Mouse (Mus musculus): ENCODE results near the gene Cdc42ep5. TPM values are rescaled to one million over a fixed set of nuclear protein-coding genes. Genes with fewer than 3 reads are reported as not detected.

The Cdc42ep5 gene
- polyA plus RNA-seq, 1 experiment from 2014 or later: 17.7 TPM

- WGBS: 49% methylated on average over 11 of the region's 11 CpGs
- ATAC-seq (ENCODE audit: low FRiP score, low read depth): no peak
- Histone ChIP-seq H3K9me3 (no peaks in the 10 kb centered on the region), H3K4me3 (peak overlapping the region; percentile 17), H3K4me1 (peaks cover 65% of the 10 kb centered on the region), H3K27me3 (no peaks in the 10 kb centered on the region), H3K36me3 (peaks cover 19% of the 10 kb centered on the region), H3K27ac (replicated peaks) (peak overlapping the region; percentile 96), H3K9ac (replicated peaks) (peak overlapping the region; percentile 80), H3K4me2 (replicated peaks) (peak overlapping the region; percentile 70)
Measured at GRCm38 (mm10) chr7:4122076-4122768, 42.4 kb downstream of the Cdc42ep5 start.

- Histone ChIP-seq H3K4me2 (replicated peaks) (peak overlapping the region; percentile 70), H3K36me3 (no peaks in the 10 kb centered on the region), H3K4me3 (peak overlapping the region; percentile 67), H3K27me3 (no peaks in the 10 kb centered on the region), H3K27ac (replicated peaks) (peak overlapping the region; percentile 96), H3K9me3 (no peaks in the 10 kb centered on the region), H3K9ac (replicated peaks) (peak overlapping the region; percentile 80), H3K4me1 (peaks cover 57% of the 10 kb centered on the region)
- WGBS: 7% methylated on average over 18 of the region's 19 CpGs
- 0 out of 2 replicates have a peak, but pooled peaks have one; percentile 0 for ATAC-seq (ENCODE audit: low FRiP score, low read depth)
Measured at GRCm38 (mm10) chr7:4119976-4120921, 44.4 kb downstream of the Cdc42ep5 start.

- H3K36me3 ChIP-seq: no peaks in the 10 kb centered on the region
- H3K4me1 ChIP-seq: peaks cover 49% of the 10 kb centered on the region
- peak; percentile 5; the same call in 1 of the 2 replicates for ATAC-seq (ENCODE audit: low FRiP score, low read depth)
- H3K9ac ChIP-seq (replicated peaks): peak within 1 kb of the TSS; percentile 80
- H3K4me3 ChIP-seq: peak within 1 kb of the TSS; percentile 67
- peak within 1 kb of the TSS; percentile 96 for H3K27ac ChIP-seq (replicated peaks)
- H3K4me2 ChIP-seq (replicated peaks): peak within 1 kb of the TSS; percentile 70
- no peaks in the 10 kb centered on the region for H3K9me3 ChIP-seq
- WGBS: under 1% methylated on average over 37 of the region's 37 CpGs
- no peaks in the 10 kb centered on the region for H3K27me3 ChIP-seq
Measured at GRCm38 (mm10) chr7:4119344-4119902, 45.2 kb downstream of the Cdc42ep5 start, which contains the start of gene Ttyh1. Gene Ttyh1, plus strand, starts transcription at chr7:4119408.

GRCm38 (mm10) chr7:4117050-4117814 is 47.4 kb downstream of the Cdc42ep5 start:
- Histone ChIP-seq H3K4me2 (replicated peaks) (no peak overlapping the region), H3K4me3 (no peak overlapping the region), H3K9ac (replicated peaks) (no peak overlapping the region), H3K9me3 (no peaks in the 10 kb centered on the region), H3K27me3 (no peaks in the 10 kb centered on the region), H3K36me3 (no peaks in the 10 kb centered on the region), H3K4me1 (peaks cover 27% of the 10 kb centered on the region), H3K27ac (replicated peaks) (no peak overlapping the region)
- no peak for ATAC-seq (ENCODE audit: low FRiP score, low read depth)
- 73% methylated on average over 8 of the region's 8 CpGs for WGBS

- no peaks in the 10 kb centered on the region for H3K9me3 ChIP-seq
- ATAC-seq (ENCODE audit: low FRiP score, low read depth): no peak
- no peak overlapping the region for H3K9ac ChIP-seq (replicated peaks)
- no peak overlapping the region for H3K4me2 ChIP-seq (replicated peaks)
- H3K27me3 ChIP-seq: no peaks in the 10 kb centered on the region
- H3K36me3 ChIP-seq: no peaks in the 10 kb centered on the region
- H3K27ac ChIP-seq (replicated peaks): no peak overlapping the region
- 52% methylated on average over 3 of the region's 3 CpGs for WGBS
- no peaks in the 10 kb centered on the region for H3K4me1 ChIP-seq
- H3K4me3 ChIP-seq: no peak overlapping the region
Measured at GRCm38 (mm10) chr7:4111766-4112165, 52.9 kb downstream of the Cdc42ep5 start.

- Histone ChIP-seq H3K4me2 (replicated peaks) (no peak overlapping the region), H3K27me3 (no peaks in the 10 kb centered on the region), H3K9ac (replicated peaks) (no peak overlapping the region), H3K36me3 (no peaks in the 10 kb centered on the region), H3K27ac (replicated peaks) (no peak overlapping the region), H3K4me1 (no peaks in the 10 kb centered on the region), H3K9me3 (no peaks in the 10 kb centered on the region), H3K4me3 (no peak overlapping the region)
- ATAC-seq (ENCODE audit: low FRiP score, low read depth): no peak
- 19% methylated on average over 4 of the region's 4 CpGs for WGBS
Measured at GRCm38 (mm10) chr7:4103411-4103810, 61.2 kb downstream of the Cdc42ep5 start.

Other genes starting within 250 kb of the Cdc42ep5 start
- not detected in 2 replicates for gene Lilra6, start 249.4 kb downstream of the Cdc42ep5 start, polyA plus RNA-seq (2016; fragmentation: Nextera tagmentation; extraction: Ambion mirVana)
- 1.4 and 1.7 TPM in 2 replicates for gene Lair1, start 101.7 kb downstream of the Cdc42ep5 start, polyA plus RNA-seq (2016; fragmentation: Nextera tagmentation; extraction: Ambion mirVana)
- gene Ttyh1, start 45.5 kb downstream of the Cdc42ep5 start, polyA plus RNA-seq (2016; fragmentation: Nextera tagmentation; extraction: Ambion mirVana): 79.8 and 87.2 TPM in 2 replicates
- gene Leng8, start 27.8 kb downstream of the Cdc42ep5 start, polyA plus RNA-seq (2016; fragmentation: Nextera tagmentation; extraction: Ambion mirVana): 121 and 130 TPM in 2 replicates
- 2.5 and 2.7 TPM in 2 replicates for gene Leng9, start 14.5 kb downstream of the Cdc42ep5 start, polyA plus RNA-seq (2016; fragmentation: Nextera tagmentation; extraction: Ambion mirVana)
- not detected in 2 replicates for gene Lilra5, start 72.9 kb upstream of the Cdc42ep5 start, polyA plus RNA-seq (2016; fragmentation: Nextera tagmentation; extraction: Ambion mirVana)
- gene Ncr1, start 172.9 kb upstream of the Cdc42ep5 start, polyA plus RNA-seq (2016; fragmentation: Nextera tagmentation; extraction: Ambion mirVana): not detected in 2 replicates
- 0.11 and 0.13 TPM in 2 replicates for gene Gp6, start 232.9 kb upstream of the Cdc42ep5 start, polyA plus RNA-seq (2016; fragmentation: Nextera tagmentation; extraction: Ambion mirVana)